Mouse (Mus musculus): ENCODE results near the gene Alg5. TPM values are rescaled to one million over a fixed set of nuclear protein-coding genes. Genes with fewer than 3 reads are reported as not detected.
A peak's percentile ranks its signal among the peaks of the same experiment; 100 is the strongest.
"Not testable (repeated sequence)": the region's sequence is repeated elsewhere in the genome, so short reads cannot be mapped to it uniquely, and the experiment has no call there.

The Alg5 gene
- polyA plus RNA-seq (2012; ENCODE audit: insufficient read depth, insufficient read length, missing spikeins), result 35.8 and 41.1 TPM in 2 replicates

DNA sequence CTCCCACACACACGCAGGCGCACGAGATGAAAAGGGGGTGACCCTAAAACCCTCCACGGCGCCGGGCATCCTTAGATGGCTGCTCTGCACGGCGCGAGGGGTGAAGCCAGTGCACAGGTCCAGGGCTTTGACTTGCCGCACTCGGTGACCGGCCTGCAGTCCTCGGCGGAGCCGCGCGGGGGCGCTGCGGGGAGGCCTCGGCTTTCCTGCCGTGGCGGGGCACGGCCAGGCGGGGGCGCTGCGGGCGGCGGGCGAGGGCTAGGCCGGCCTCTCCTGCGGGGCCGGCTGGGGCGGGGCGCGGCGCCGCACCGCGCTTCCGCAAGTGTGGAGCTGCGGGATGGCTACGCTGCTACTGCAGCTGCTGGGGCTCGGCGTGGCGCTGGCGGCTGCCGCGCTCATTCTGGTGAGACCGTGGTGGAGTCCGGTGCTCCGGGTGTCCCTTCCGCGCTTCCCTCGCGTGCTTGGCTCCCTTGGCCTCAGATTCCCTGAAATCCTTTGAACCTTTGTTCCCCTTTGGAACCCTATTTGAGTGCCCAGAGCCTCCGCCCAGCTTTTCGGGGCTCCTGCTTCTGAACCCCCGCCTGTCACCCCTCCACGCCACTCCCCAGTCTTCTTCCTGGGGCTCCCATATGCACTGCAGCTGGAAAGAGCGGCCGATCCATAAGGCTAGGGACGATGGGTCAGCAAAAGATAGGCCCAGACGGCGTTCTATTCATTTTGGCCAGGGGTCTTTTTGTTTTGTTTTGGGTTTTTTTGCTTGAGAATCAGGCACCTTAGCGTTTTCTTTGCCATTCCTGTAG is at the start of gene Alg5, which contains the start of gene Exosc8:
Gene Alg5 (plus strand): TSS at position 293 of the 800 bp plus-strand sequence.
Gene Exosc8 (minus strand): TSS at position 147 of the 800 bp plus-strand sequence.
- H3K4me1 ChIP-seq (ENCODE audit: control insufficient read depth, insufficient read depth, insufficient read length, low read length), result no peaks in the 10 kb centered on the region
- H3K27ac ChIP-seq (replicated peaks; ENCODE audit: low read depth, low read length), result peak within 1 kb of the TSS; percentile 77
- H3K4me3 ChIP-seq (ENCODE audit: insufficient read depth, low read depth, low read length), result peak within 1 kb of the TSS; percentile 84

DNA sequence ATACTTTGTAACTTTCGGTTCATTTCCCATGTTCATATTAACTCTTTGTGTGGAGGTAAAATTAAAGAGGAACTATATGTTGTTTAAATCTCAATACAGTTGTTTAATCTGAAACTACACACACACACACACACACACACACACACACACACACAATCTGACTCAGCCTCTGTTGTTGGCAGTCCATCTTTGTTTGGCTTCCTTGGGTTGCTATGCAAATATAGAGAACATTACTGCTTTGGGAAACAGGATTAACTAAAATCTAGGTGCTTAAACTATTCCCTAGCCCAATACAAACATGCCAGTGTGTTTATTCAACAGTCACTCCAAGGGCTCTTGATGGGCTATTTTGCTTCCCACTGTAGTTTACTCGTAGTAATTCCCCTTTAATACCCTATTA is 48.1 kb upstream of the Alg5 start:
- no peak overlapping the region for H3K4me3 ChIP-seq (ENCODE audit: insufficient read depth, low read depth, low read length)

DNA sequence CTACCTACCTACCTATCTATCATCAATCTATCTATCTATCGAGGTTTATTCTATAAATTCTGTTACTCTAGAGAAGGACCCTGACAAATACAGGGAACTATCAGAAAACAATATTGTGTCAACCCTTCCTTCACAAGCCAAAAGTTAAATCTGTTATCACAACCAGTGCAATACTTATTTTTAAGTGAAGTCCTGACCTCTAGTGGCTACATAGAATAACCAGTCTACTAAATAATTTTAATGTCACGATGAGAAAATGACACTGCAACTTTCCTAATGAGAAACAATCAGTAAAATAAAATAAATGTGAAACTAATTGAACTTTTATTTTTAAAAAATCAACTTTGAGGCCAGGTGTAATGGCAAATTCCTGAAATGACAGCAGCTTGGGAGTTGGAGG is 46.2 kb upstream of the Alg5 start:
- Histone ChIP-seq H3K4me3 (ENCODE audit: insufficient read depth, low read depth, low read length) (no peak overlapping the region), H3K27ac (replicated peaks; ENCODE audit: low read depth, low read length) (no peak overlapping the region), H3K4me1 (ENCODE audit: control insufficient read depth, insufficient read depth, insufficient read length, low read length) (no peaks in the 10 kb centered on the region)

More for the DNA sequence above, 48.1 kb upstream of the Alg5 start:
- Histone ChIP-seq H3K27ac (replicated peaks; ENCODE audit: low read depth, low read length) (no peak overlapping the region), H3K4me1 (ENCODE audit: control insufficient read depth, insufficient read depth, insufficient read length, low read length) (no peaks in the 10 kb centered on the region)

DNA sequence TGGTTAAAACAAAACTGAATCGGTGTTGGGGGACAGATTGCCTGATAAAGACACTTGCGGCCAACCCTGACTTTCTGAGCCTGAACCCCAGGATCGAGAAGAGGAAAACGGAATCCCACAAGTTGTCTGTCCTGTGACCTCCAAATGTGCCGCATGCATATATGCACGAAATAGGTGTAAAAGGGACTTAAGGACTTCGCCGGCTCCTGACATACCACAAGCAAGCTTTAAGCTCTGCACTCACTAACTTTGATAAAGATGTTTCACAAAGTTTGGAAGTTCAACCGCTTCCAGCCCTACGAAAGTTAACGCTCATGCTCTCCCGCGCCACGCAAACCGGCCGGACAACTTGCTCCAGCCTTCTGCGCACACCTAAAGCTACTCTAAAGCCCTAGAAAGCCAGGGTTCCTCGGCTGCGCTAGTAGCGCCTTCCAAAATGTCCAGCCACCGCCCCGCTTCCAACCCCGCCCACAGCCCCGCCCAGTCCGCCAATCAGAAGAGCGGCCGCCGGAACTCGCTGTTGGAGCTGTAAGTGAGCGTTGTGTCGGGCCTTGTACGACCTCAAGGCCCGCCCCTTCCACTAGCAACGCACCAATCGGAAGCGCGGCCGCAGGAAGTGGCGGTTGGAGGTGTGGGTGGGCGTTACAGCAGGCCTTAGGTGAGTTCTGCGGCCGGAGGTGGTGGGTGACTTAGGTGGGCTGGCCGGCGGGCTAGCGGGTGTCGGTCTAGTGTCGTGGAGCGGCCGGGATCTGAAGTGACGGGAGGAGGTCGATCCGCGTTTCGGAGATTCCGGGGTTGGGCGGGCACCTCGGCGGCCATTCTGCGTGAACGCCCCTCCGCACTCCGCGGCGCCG is 42.9 kb upstream of the Alg5 start, which contains the start of gene Supt20:
Gene Supt20 (plus strand): TSS at position 606 of the 854 bp plus-strand sequence.
- no peaks in the 10 kb centered on the region for H3K4me1 ChIP-seq (ENCODE audit: control insufficient read depth, insufficient read depth, insufficient read length, low read length)
- H3K27ac ChIP-seq (replicated peaks; ENCODE audit: low read depth, low read length), result peak within 1 kb of the TSS; percentile 83
- peak within 1 kb of the TSS; percentile 98 for H3K4me3 ChIP-seq (ENCODE audit: insufficient read depth, low read depth, low read length)

DNA sequence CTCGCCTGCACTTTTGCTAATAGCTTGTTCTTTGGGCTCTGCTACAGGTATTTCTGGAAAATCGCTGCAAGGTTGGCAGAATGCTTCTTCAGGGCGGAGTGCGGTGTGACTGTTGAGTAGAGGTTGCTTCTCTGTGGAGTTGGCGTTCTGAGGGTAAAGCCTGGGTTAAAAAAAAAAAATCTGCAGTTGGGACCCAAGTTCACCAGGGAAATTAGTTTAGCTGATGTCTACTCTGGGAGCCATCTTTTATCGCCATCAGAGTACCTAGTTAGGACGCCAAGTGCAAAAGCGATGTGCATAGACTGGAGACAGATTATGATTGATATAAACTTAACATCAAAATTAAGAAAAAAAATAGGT is 42.3 kb upstream of the Alg5 start:
- Histone ChIP-seq H3K4me1 (ENCODE audit: control insufficient read depth, insufficient read depth, insufficient read length, low read length) (no peaks in the 10 kb centered on the region), H3K4me3 (ENCODE audit: insufficient read depth, low read depth, low read length) (peak overlapping the region; percentile 98), H3K27ac (replicated peaks; ENCODE audit: low read depth, low read length) (peak overlapping the region; percentile 83)

DNA sequence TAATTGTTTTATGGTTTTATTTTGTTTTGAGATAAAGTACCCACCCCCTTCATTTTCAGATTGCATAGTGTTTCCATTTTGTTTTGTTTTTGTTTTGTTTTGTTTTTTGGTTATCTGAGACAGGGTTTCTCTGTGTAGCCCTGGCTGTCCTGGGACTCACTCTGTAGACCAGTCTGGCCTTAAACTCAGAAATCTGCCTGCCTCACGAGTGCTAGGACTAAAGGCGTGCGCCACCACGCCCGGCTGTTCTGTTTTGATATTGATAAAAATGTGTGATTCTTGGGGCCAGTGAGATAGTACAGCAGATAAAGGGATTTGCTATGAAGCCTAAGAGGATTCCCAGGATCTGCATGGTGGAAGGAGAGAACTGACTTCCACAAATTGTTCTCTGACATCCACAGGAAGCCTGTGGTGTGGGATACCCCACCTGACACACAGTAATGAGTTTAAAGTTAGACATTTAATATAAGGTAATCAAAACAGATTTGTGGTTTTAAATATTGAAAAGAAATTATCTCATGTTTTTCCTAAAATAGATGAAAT is 35.5 kb upstream of the Alg5 start:
- Histone ChIP-seq H3K27ac (replicated peaks; ENCODE audit: low read depth, low read length) (no peak overlapping the region), H3K4me3 (ENCODE audit: insufficient read depth, low read depth, low read length) (no peak overlapping the region), H3K4me1 (ENCODE audit: control insufficient read depth, insufficient read depth, insufficient read length, low read length) (no peaks in the 10 kb centered on the region)

DNA sequence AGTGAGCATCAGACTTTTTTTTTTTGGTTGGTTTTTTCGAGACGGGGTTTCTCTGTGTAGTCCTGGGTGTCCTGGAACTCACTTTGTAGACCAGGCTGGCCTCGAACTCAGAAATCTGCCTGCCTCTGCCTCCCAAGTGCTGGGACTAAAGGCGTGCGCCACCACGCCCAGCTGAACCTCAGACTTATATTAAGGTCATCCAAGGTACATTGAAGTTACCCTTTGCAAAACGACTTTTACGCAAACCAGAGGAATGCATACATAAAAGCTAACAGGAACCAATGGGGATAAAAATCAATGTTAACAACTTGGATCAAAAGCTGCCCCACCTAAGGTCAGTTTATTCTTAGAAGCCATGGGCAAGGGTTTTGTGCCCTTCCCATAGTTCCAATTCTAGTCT is 31.2 kb upstream of the Alg5 start:
- not testable (repeated sequence) for H3K4me1 ChIP-seq (ENCODE audit: control insufficient read depth, insufficient read depth, insufficient read length, low read length); H3K4me3 ChIP-seq (ENCODE audit: insufficient read depth, low read depth, low read length); H3K27ac ChIP-seq (replicated peaks; ENCODE audit: low read depth, low read length)

DNA sequence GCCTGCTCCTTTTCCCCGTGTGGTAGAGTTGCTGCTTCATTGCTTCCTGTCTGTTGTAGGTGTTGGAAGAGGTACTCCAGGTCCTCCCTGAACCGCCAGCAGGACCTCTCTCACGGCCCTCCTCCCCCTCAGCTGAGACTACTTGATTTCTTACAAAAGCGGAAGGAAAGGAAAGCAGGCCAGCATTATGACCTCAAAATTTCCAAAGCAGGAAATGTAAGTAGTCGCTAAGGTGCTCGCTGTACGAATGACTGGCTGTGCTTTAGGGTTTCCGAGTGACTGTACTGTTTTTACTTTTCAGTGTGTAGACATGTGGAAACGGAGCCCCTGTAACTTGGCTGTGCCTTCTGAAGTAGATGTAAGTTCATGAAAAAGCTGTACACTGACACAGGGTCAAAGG is 26.4 kb upstream of the Alg5 start:
- 0 out of 2 replicates have a peak overlapping the region, but pooled peaks have one; percentile 8 for H3K27ac ChIP-seq (replicated peaks; ENCODE audit: low read depth, low read length)
- H3K4me3 ChIP-seq (ENCODE audit: insufficient read depth, low read depth, low read length), result no peak overlapping the region
- no peaks in the 10 kb centered on the region for H3K4me1 ChIP-seq (ENCODE audit: control insufficient read depth, insufficient read depth, insufficient read length, low read length)

DNA sequence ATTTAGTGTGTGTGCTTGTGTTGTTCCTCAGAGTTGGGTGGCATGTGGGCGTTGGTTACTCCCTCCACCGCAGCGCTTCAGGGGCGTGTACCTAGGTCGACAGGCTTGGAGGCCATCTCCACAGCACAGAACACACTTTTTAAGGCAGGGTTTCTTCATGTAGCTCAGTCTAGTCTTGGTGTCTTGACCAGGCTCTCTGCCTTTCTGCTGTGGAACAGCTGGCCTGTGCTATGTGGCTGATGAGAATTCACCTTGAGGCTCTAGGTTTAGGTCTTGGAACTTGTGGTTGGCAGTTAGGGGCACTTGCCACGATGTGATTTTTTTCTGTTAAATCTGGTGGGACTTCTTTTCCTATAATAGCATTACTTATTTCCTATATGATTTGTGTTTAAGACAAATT is 21.1 kb upstream of the Alg5 start, which contains the start of gene Gm21958:
Gene Gm21958 (minus strand): TSS at position 101 of the 400 bp plus-strand sequence.
- H3K4me1 ChIP-seq (ENCODE audit: control insufficient read depth, insufficient read depth, insufficient read length, low read length), result no peaks in the 10 kb centered on the region
- no peak within 1 kb of the TSS for H3K27ac ChIP-seq (replicated peaks; ENCODE audit: low read depth, low read length)
- H3K4me3 ChIP-seq (ENCODE audit: insufficient read depth, low read depth, low read length), result no peak within 1 kb of the TSS

DNA sequence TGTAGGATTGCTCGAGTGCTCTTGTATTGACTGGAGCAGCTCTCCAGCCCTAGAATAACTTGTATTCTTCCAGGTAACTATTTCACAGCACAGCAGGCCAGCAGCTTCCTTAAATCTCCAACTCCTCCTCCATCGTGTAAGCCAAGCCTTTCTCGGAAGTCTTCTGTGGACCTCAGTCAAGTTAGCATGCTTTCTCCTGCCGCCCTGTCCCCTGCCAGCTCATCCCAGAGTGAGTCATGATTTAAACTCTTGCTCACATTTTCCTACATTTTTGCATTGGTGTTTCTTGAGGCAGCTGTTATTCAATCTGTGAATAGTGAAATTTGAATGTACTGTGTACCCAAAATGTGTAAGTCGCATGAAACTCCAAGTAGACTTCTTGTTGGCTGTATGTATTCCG is 19.9 kb upstream of the Alg5 start:
- Histone ChIP-seq H3K4me1 (ENCODE audit: control insufficient read depth, insufficient read depth, insufficient read length, low read length) (no peaks in the 10 kb centered on the region), H3K4me3 (ENCODE audit: insufficient read depth, low read depth, low read length) (no peak overlapping the region), H3K27ac (replicated peaks; ENCODE audit: low read depth, low read length) (no peak overlapping the region)

DNA sequence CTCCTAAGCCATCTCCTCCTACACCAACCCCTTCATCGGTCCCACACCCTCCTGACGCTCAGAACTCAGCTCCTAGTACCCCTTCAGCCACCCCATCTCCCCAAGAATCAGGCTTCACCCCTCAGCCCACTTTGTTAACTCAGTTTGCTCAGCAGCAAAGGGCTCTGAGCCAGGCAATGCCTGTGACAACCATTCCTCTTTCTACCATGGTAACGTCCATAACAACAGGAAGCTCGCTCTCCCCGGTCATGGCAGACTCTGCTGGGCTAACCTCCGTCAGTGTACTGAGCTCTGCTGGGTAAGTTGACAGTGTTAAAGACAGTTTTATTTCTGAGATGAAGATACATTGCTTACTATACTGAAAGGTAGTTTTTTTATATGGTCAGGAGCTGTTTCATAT is 18.0 kb upstream of the Alg5 start:
- Histone ChIP-seq H3K4me1 (ENCODE audit: control insufficient read depth, insufficient read depth, insufficient read length, low read length) (no peaks in the 10 kb centered on the region), H3K4me3 (ENCODE audit: insufficient read depth, low read depth, low read length) (no peak overlapping the region), H3K27ac (replicated peaks; ENCODE audit: low read depth, low read length) (no peak overlapping the region)

DNA sequence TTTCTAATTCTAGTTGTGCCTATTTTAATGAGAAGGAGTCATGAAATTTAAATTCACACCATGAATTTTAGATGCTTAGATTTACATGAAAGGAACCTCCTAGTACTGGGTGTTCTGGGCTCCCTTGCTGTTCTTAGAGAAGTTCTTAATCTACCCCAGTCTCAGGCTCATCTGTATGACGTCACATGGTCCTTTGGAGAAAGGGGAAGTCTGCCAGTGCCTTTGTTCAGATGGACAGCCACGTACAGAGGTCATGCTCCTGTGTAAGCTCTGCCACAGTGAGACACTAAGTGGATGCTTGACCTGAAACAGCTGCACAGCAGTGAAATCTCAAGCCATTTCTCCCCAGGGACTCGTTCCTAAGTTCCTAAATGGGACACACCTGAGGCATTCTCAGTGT is 16.4 kb upstream of the Alg5 start:
- Histone ChIP-seq H3K4me1 (ENCODE audit: control insufficient read depth, insufficient read depth, insufficient read length, low read length) (no peaks in the 10 kb centered on the region), H3K27ac (replicated peaks; ENCODE audit: low read depth, low read length) (no peak overlapping the region), H3K4me3 (ENCODE audit: insufficient read depth, low read depth, low read length) (no peak overlapping the region)

DNA sequence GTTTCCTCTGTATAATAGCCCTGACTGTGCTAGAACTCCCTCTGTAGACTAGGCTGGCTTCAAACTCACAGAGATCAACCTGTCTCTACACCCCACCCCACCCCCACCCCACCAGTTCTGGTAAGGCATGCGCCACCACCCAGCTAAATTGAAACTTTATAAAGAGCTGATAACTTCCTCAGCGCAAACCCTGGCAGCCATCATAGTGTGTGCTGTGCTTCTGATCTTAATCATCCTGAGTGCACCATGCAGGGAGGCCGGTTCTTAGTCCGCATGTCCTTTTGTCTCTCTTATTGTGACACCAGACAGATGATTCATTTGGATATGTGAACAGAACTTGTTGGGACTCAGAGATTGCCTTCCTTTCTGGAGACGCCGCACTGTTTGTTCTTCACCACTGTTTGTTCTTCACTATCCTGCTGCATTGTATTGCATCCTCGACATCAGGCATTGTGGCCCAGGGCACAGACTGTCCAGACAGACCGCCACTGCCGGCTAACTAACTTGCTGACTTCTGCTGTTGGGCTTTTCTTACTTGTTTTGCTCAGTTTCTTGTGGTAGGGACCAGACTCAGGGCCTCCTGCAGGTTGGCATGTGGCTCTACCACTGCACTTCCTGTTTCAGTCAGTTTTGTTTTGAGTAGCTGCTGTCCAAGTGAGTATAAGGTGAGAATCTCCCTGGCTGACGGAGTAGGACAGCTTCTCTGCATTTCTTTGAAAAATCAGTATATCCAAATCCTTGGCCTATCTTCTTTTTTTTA is 11.4 kb upstream of the Alg5 start:
- no peaks in the 10 kb centered on the region for H3K4me1 ChIP-seq (ENCODE audit: control insufficient read depth, insufficient read depth, insufficient read length, low read length)
- H3K27ac ChIP-seq (replicated peaks; ENCODE audit: low read depth, low read length), result no peak overlapping the region
- H3K4me3 ChIP-seq (ENCODE audit: insufficient read depth, low read depth, low read length), result no peak overlapping the region

DNA sequence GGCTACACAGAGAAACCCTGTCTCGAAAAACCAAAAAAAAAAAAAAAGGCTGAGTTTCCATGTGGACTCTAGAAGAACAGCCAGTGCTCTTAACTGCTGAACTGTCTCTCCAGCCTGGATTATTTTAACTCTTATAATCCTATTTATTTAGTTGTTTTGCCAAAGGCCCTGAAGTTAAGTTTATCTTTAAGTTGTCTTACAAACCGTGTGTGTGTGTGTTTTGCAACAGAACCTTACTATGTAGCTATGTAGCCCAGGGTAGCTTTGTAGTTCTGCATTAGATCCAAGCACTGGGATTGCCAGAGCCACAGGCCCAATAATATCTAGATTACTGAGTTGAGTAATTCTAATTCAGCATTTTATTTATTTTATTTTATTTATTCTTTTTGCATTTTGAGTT is 10.0 kb upstream of the Alg5 start:
- no peak overlapping the region for H3K4me3 ChIP-seq (ENCODE audit: insufficient read depth, low read depth, low read length)
- no peaks in the 10 kb centered on the region for H3K4me1 ChIP-seq (ENCODE audit: control insufficient read depth, insufficient read depth, insufficient read length, low read length)
- H3K27ac ChIP-seq (replicated peaks; ENCODE audit: low read depth, low read length), result no peak overlapping the region
